Mouse (Mus musculus) urinary bladder, postnatal 14 days (tissue): ENCODE measurements around the gene Atp2a3.

ENCODE experiments used
- DNase-seq: peaks from one replicate; pipeline ENCODE4 v3.0.0; 2021; ENCODE audit warnings: low spot score

The Atp2a3 gene

DNA sequence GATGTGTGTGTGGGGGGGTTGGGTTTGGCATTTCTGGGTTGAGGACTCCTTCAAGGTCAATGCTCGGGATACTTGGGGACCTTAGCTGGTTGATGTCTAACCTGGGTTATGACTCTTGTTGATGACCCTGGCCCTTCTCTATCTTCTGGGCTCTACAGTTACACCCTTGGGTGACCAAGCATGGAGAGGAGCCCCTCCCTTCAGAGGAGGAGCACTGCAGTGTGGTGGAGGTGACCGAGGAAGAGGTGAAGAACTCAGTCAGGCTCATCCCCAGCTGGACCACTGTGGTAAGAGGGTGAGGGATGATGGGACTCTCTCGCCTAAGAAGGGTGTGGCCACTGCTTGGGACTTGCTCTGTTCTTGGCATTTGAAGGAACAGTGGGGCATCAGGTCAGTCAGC, 76.7 kb downstream of the Atp2a3 start:
- no peak for DNase-seq

DNA sequence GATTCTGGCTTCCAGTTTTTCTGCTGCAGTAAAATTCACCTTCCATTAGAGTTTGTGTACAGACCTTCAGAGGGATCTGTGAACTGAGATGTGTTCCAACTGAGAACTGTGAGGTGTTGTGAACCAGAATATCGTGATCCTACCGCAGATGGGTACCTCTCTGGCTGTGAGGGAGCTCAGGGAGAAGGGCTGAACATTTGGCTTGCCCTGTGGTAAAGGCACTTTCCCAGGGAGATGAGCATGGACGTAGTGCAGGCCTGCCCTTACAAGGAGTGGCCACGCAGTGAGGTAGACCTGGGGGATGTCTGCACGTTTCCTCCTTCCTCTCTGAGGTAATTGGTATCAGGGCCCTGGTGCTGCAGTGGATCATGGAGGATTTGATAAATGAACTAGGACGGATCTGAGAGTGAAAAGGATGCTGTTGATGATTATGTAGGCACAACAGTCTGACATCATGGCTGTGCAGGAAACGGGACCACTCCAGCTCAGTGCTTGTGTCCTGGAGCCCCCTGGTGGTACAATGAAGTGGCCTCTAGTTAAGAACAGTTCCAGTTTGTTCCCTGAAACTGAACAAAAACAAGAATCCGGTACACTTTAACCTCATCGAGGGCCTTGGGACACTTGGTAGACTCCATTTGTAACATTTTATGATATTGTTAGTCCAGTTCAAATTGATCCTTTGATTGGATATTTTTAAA, 78.3 kb downstream of the Atp2a3 start:
- DNase-seq = peak; percentile 70
